Mouse (Mus musculus): ENCODE results near the gene Gpsm1. TPM values are rescaled to one million over a fixed set of nuclear protein-coding genes. Genes with fewer than 3 reads are reported as not detected.
"Not testable (repeated sequence)": the region's sequence is repeated elsewhere in the genome, so short reads cannot be mapped to it uniquely, and the experiment has no call there.

The Gpsm1 gene
- polyA plus RNA-seq, 1 experiment from 2014 or later: 44.4 TPM

GRCm38 (mm10) chr2:26362991-26363390 lies 47.7 kb downstream of the Gpsm1 start:
- Histone ChIP-seq H3K27ac (no peak overlapping the region), H3K4me2 (no peak overlapping the region), H3K36me3 (peaks cover 52% of the 10 kb centered on the region), H3K9me3 (replicated peaks) (no peaks in the 10 kb centered on the region), H3K9ac (no peak overlapping the region), H3K4me1 (0 out of 2 replicates have a peak, but pooled peaks cover 4% of the 10 kb centered on the region), H3K4me3 (replicated peaks) (no peak overlapping the region), H3K27me3 (no peaks in the 10 kb centered on the region)
- 85% methylated on average over 5 of the region's 5 CpGs for WGBS
- ATAC-seq (replicated peaks; ENCODE audit: low FRiP score): no peak

- Histone ChIP-seq H3K9me3 (replicated peaks) (no peaks in the 10 kb centered on the region), H3K9ac (no peak overlapping the region), H3K4me2 (no peak overlapping the region), H3K4me1 (0 out of 2 replicates have a peak, but pooled peaks cover 4% of the 10 kb centered on the region), H3K27me3 (no peaks in the 10 kb centered on the region), H3K36me3 (peaks cover 57% of the 10 kb centered on the region), H3K4me3 (replicated peaks) (no peak overlapping the region), H3K27ac (no peak overlapping the region)
- 77% methylated on average over 5 of the region's 5 CpGs for WGBS
- ATAC-seq (replicated peaks; ENCODE audit: low FRiP score): no peak
Measured at GRCm38 (mm10) chr2:26363481-26363880, 48.2 kb downstream of the Gpsm1 start.

- WGBS: 68% methylated on average over 10 of the region's 10 CpGs
Measured at GRCm38 (mm10) chr2:26364738-26365465, 49.6 kb downstream of the Gpsm1 start.

GRCm38 (mm10) chr2:26367911-26368310 lies 52.6 kb downstream of the Gpsm1 start:
- Histone ChIP-seq H3K27me3 (no peaks in the 10 kb centered on the region), H3K36me3 (peaks cover 100% of the 10 kb centered on the region), H3K9me3 (replicated peaks) (no peaks in the 10 kb centered on the region), H3K27ac (no peak overlapping the region), H3K4me3 (replicated peaks) (no peak overlapping the region), H3K9ac (no peak overlapping the region), H3K4me2 (no peak overlapping the region), H3K4me1 (0 out of 2 replicates have a peak, but pooled peaks cover 4% of the 10 kb centered on the region)
- ATAC-seq (replicated peaks; ENCODE audit: low FRiP score): no peak
- 92% methylated on average over 6 of the region's 6 CpGs for WGBS

More at GRCm38 (mm10) chr2:26364738-26365465, 49.6 kb downstream of the Gpsm1 start:
- peak overlapping the region; percentile 27; the same call in 1 of the 2 replicates for H3K27ac ChIP-seq
- H3K27me3 ChIP-seq: no peaks in the 10 kb centered on the region
- no peak overlapping the region for H3K4me3 ChIP-seq (replicated peaks)
- 0 out of 2 replicates have a peak, but pooled peaks cover 4% of the 10 kb centered on the region for H3K4me1 ChIP-seq
- no peak; the same call in 1 of the 2 replicates for ATAC-seq (replicated peaks; ENCODE audit: low FRiP score)
- peaks cover 71% of the 10 kb centered on the region for H3K36me3 ChIP-seq
- no peak overlapping the region for H3K4me2 ChIP-seq
- H3K9ac ChIP-seq: no peak overlapping the region
- H3K9me3 ChIP-seq (replicated peaks): no peaks in the 10 kb centered on the region

DNA sequence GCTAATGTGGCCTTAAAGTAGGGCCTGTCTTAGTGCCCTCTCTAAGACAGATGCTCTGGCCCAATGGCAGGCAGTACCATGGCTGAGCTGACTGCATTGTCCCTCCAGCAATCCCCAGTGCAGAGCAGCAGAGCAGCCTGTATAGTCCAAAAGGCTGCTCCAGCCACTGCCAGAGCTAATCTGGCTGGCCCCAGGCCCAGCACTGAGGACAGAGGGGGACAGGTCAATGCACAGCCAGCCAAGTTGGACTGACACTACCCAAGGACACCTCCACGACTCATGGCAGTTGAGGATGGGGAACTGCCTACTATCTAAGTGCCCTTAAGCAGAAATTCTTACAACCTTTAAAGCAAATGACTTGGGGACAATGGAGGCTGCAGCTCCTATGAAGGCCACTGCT lies 53.3 kb downstream of the Gpsm1 start:
- H3K9ac ChIP-seq: no peak overlapping the region
- no peak for ATAC-seq (replicated peaks; ENCODE audit: low FRiP score)
- 97% methylated on average over 1 of the region's 1 CpGs for WGBS
- H3K9me3 ChIP-seq (replicated peaks): no peaks in the 10 kb centered on the region
- H3K4me3 ChIP-seq (replicated peaks): no peak overlapping the region
- H3K36me3 ChIP-seq: peaks cover 100% of the 10 kb centered on the region
- H3K4me1 ChIP-seq: 0 out of 2 replicates have a peak, but pooled peaks cover 4% of the 10 kb centered on the region
- no peak overlapping the region for H3K27ac ChIP-seq
- H3K27me3 ChIP-seq: no peaks in the 10 kb centered on the region
- no peak overlapping the region for H3K4me2 ChIP-seq

- Histone ChIP-seq H3K9ac (no peak overlapping the region), H3K36me3 (peaks cover 100% of the 10 kb centered on the region), H3K4me1 (no peaks in the 10 kb centered on the region), H3K27me3 (no peaks in the 10 kb centered on the region), H3K4me2 (no peak overlapping the region), H3K9me3 (replicated peaks) (no peaks in the 10 kb centered on the region), H3K27ac (no peak overlapping the region), H3K4me3 (replicated peaks) (no peak overlapping the region)
- ATAC-seq (replicated peaks; ENCODE audit: low FRiP score): no peak
- 93% methylated on average over 8 of the region's 8 CpGs for WGBS
Measured at GRCm38 (mm10) chr2:26372396-26372795, 57.1 kb downstream of the Gpsm1 start.

GRCm38 (mm10) chr2:26380131-26380771 lies 64.9 kb downstream of the Gpsm1 start, which contains the start of gene Snapc4:
Snapc4 (minus strand) TSS chr2:26380653.
- peak; percentile 94 for ATAC-seq (replicated peaks; ENCODE audit: low FRiP score)
- Histone ChIP-seq H3K27me3 (no peaks in the 10 kb centered on the region), H3K27ac (peak within 1 kb of the TSS; percentile 70), H3K36me3 (peaks cover 75% of the 10 kb centered on the region), H3K4me2 (peak within 1 kb of the TSS; percentile 95), H3K4me3 (replicated peaks) (peak within 1 kb of the TSS; percentile 86), H3K4me1 (peaks cover 10% of the 10 kb centered on the region), H3K9ac (peak within 1 kb of the TSS; percentile 83), H3K9me3 (replicated peaks) (no peaks in the 10 kb centered on the region)
- WGBS: under 1% methylated on average over 38 of the region's 38 CpGs

- not testable (repeated sequence) for H3K4me1 ChIP-seq; ATAC-seq (replicated peaks; ENCODE audit: low FRiP score); H3K9me3 ChIP-seq (replicated peaks); H3K27me3 ChIP-seq
- H3K4me2 ChIP-seq: peak overlapping the region; percentile 95
- H3K9ac ChIP-seq: peak overlapping the region; percentile 83
- 50% methylated on average over 4 of the region's 6 CpGs for WGBS
- H3K27ac ChIP-seq: 0 out of 2 replicates have a peak overlapping the region, but pooled peaks have one; percentile 70
- peaks cover 75% of the 10 kb centered on the region for H3K36me3 ChIP-seq
- peak overlapping the region; percentile 86 for H3K4me3 ChIP-seq (replicated peaks)
Measured at GRCm38 (mm10) chr2:26380871-26381270, 65.6 kb downstream of the Gpsm1 start.

GRCm38 (mm10) chr2:26387713-26388112 lies 72.4 kb downstream of the Gpsm1 start:
- WGBS: 84% methylated on average over 3 of the region's 3 CpGs
- peak overlapping the region; percentile 97 for H3K4me3 ChIP-seq (replicated peaks)
- no peak for ATAC-seq (replicated peaks; ENCODE audit: low FRiP score)

DNA sequence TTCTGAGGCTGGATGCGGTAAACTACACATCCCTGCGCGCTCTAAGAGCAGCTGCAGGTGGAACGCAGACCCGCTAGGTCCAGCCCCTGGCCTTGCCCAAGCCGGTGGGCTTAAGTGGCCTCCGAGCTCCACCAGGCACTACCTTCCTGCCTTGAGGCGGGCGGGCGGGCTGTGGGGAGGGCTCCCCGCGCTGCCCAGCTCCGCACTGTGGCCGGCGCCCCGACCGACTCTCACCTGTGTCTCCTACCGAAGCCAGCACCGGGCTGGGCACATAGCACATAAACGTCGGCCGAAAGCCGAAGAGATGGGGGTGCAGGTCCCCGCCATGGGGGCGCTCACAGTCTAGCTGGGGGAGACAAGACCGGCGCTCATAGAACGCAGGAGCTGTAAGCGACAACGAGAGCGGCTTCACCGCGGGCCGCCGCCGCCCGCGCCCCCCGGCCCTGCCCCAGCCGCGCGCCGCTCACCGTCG lies 73.4 kb downstream of the Gpsm1 start:
- ATAC-seq (replicated peaks; ENCODE audit: low FRiP score): peak; percentile 68

More at GRCm38 (mm10) chr2:26387713-26388112, 72.4 kb downstream of the Gpsm1 start:
- H3K9ac ChIP-seq: 0 out of 2 replicates have a peak overlapping the region, but pooled peaks have one; percentile 95
- peak overlapping the region; percentile 72 for H3K4me2 ChIP-seq
- peaks cover 21% of the 10 kb centered on the region for H3K4me1 ChIP-seq
- H3K27me3 ChIP-seq: no peaks in the 10 kb centered on the region
- H3K36me3 ChIP-seq: peaks cover 75% of the 10 kb centered on the region
- H3K9me3 ChIP-seq (replicated peaks): no peaks in the 10 kb centered on the region
- no peak overlapping the region for H3K27ac ChIP-seq

GRCm38 (mm10) chr2:26389154-26389690 lies 73.9 kb downstream of the Gpsm1 start, which contains the start of the genes Entr1 and Pmpca:
Entr1 (minus strand) TSS chr2:26389316.
Pmpca (plus strand) TSS chr2:26389339.
- H3K36me3 ChIP-seq: peaks cover 75% of the 10 kb centered on the region
- H3K4me2 ChIP-seq: peak within 1 kb of the TSS; percentile 72
- no peaks in the 10 kb centered on the region for H3K27me3 ChIP-seq
- WGBS: under 1% methylated on average over 60 of the region's 60 CpGs
- H3K4me1 ChIP-seq: peaks cover 21% of the 10 kb centered on the region
- peak within 1 kb of the TSS; percentile 97 for H3K4me3 ChIP-seq (replicated peaks)
- ATAC-seq (replicated peaks; ENCODE audit: low FRiP score): peak; percentile 89
- peak within 1 kb of the TSS; percentile 72 for H3K27ac ChIP-seq
- H3K9ac ChIP-seq: peak within 1 kb of the TSS; percentile 95
- no peaks in the 10 kb centered on the region for H3K9me3 ChIP-seq (replicated peaks)

More for the DNA sequence above, 73.4 kb downstream of the Gpsm1 start:
- H3K4me2 ChIP-seq: peak overlapping the region; percentile 72
- H3K27ac ChIP-seq: peak overlapping the region; percentile 71
- WGBS: under 1% methylated on average over 43 of the region's 45 CpGs
- H3K4me1 ChIP-seq: peaks cover 21% of the 10 kb centered on the region
- H3K9me3 ChIP-seq (replicated peaks): no peaks in the 10 kb centered on the region
- H3K36me3 ChIP-seq: peaks cover 75% of the 10 kb centered on the region
- peak overlapping the region; percentile 95 for H3K9ac ChIP-seq
- H3K27me3 ChIP-seq: no peaks in the 10 kb centered on the region
- peak overlapping the region; percentile 97 for H3K4me3 ChIP-seq (replicated peaks)
